Mouse (Mus musculus) liver, postnatal 0 days (tissue): ENCODE results near the gene Tapbp. TPM values are rescaled to one million over a fixed set of nuclear protein-coding genes. Genes with fewer than 3 reads are reported as not detected.
A peak's percentile ranks its signal among the peaks of the same experiment; 100 is the strongest.
"Not testable (repeated sequence)": the region's sequence is repeated elsewhere in the genome, so short reads cannot be mapped to it uniquely, and the experiment has no call there.

Experiments
- ATAC-seq: fragments of 200-750 bp; cut with Nextera tagmentation; 2 replicates; pipeline ENCODE4 v1.8.0; 2017; ENCODE audit warnings: mild to moderate bottlenecking, moderate library complexity
- DNase-seq: peaks from one replicate; pipeline ENCODE4 v3.0.0-alpha.2; 2016
- H3K27ac ChIP-seq: fragments of 300-500 bp; sonication (generic); 2 replicates; pipeline ENCODE4 v1.5.1; 2014; ENCODE audit warnings: antibody characterized with exemption, moderate library complexity, mild to moderate bottlenecking, low read depth
- H3K27me3 ChIP-seq: fragments of 300-500 bp; sonication (generic); 2 replicates; pipeline ENCODE4 v1.6.1; 2014; ENCODE audit warnings: low read length, control low read depth, mixed read lengths; ENCODE audit not compliant: insufficient read depth
- H3K36me3 ChIP-seq: fragments of 300-500 bp; sonication (generic); replicated peaks from 2 replicates; pipeline ENCODE4 v1.6.1; 2014; ENCODE audit warnings: mild to moderate bottlenecking, control low read depth, low read length, moderate library complexity, mixed read lengths; ENCODE audit not compliant: insufficient read depth
- H3K4me1 ChIP-seq: fragments of 300-500 bp; sonication (generic); 2 replicates; pipeline ENCODE4 v1.6.1; 2014; ENCODE audit warnings: antibody characterized with exemption, mild to moderate bottlenecking, control low read depth; ENCODE audit not compliant: insufficient read depth
- H3K4me2 ChIP-seq: fragments of 300-500 bp; sonication (generic); 2 replicates; pipeline ENCODE4 v1.6.1; 2014; ENCODE audit warnings: low read depth, mild to moderate bottlenecking, low read length, moderate library complexity, mixed read lengths
- H3K4me3 ChIP-seq: fragments of 300-500 bp; sonication (generic); 2 replicates; pipeline ENCODE4 v1.5.1; 2014; ENCODE audit warnings: low read depth, low read length
- H3K9ac ChIP-seq: fragments of 300-500 bp; sonication (generic); replicated peaks from 2 replicates; pipeline ENCODE4 v1.6.1; 2014; ENCODE audit warnings: mild to moderate bottlenecking, moderate library complexity
- H3K9me3 ChIP-seq: fragments of 300-500 bp; sonication (generic); 2 replicates; pipeline ENCODE4 v1.6.1; 2016; ENCODE audit warnings: mild to moderate bottlenecking, control low read depth, low read length, mixed read lengths
- CTCF ChIP-seq: sonication (generic); IDR thresholded peaks from 2 replicates; pipeline ENCODE4 v1.5.1; 2016; ENCODE audit warnings: antibody characterized with exemption, low read depth
- EP300 ChIP-seq: IDR thresholded peaks from 2 replicates; pipeline ENCODE4 v1.6.1; 2016; ENCODE audit warnings: antibody characterized with exemption, low read depth, mild to moderate bottlenecking
- WGBS: fragments of 180-500 bp; shearing (Covaris S2); extraction: QIAGEN DNeasy Blood & Tissue Kit; methylation state at CpG from one replicate; pipeline ENCODE4 v1.1.7; 2014; ENCODE audit not compliant: insufficient replicate concordance; 5-methylcytosine and 5-hydroxymethylcytosine counted together
- polyA plus RNA-seq: library from polyadenylated mRNA; unstranded; fragments of >200 nt; fragmentation: Nextera tagmentation; extraction: Ambion mirVana; gene quantifications from 2 replicates; pipeline ENCODE4 v1.2.1, GENCODE M21; 2015

The Tapbp gene
- polyA plus RNA-seq, 1 experiment from 2014 or later, result 47.0 TPM

GRCm38 (mm10) chr17:33890533-33891059 lies 25.1 kb upstream of the Tapbp start, which contains the start of gene Kifc1:
TSS of gene Kifc1 (minus strand) at chr17:33890661.
- Histone ChIP-seq H3K4me1 (peaks cover 10% of the 10 kb centered on the region), H3K4me2 (peak within 1 kb of the TSS; percentile 70), H3K9me3 (no peaks in the 10 kb centered on the region), H3K4me3 (peak within 1 kb of the TSS; percentile 79), H3K27ac (peak within 1 kb of the TSS; percentile 61), H3K27me3 (no peaks in the 10 kb centered on the region), H3K36me3 (peaks cover 8% of the 10 kb centered on the region; the same call in 1 of the 2 replicates), H3K9ac (peak within 1 kb of the TSS; percentile 81)
- peak; percentile 99 for DNase-seq
- TF ChIP-seq EP300 (no peak; the same call in 1 of the 2 replicates), CTCF (peak; percentile 100)
- WGBS, result under 1% methylated on average over 45 of the region's 49 CpGs
- peak; percentile 99 for ATAC-seq

- WGBS, result 48% methylated on average over 2 of the region's 2 CpGs
- DNase-seq (no peak), ATAC-seq (no peak)
Measured at GRCm38 (mm10) chr17:33891357-33891756, 24.3 kb upstream of the Tapbp start.

GRCm38 (mm10) chr17:33891892-33892291 lies 23.8 kb upstream of the Tapbp start:
- TF ChIP-seq CTCF, result peak; percentile 35
- H3K36me3 ChIP-seq, result not testable (repeated sequence)

More at GRCm38 (mm10) chr17:33891357-33891756, 24.3 kb upstream of the Tapbp start:
- TF ChIP-seq CTCF (no peak), EP300 (no peak)
- no peak overlapping the region for H3K9ac ChIP-seq
- no peak overlapping the region for H3K4me3 ChIP-seq
- H3K27me3 ChIP-seq, result no peaks in the 10 kb centered on the region
- peaks cover under 1% of the 10 kb centered on the region; the same call in 1 of the 2 replicates for H3K36me3 ChIP-seq
- H3K9me3 ChIP-seq, result no peaks in the 10 kb centered on the region
- no peak overlapping the region for H3K27ac ChIP-seq
- H3K4me2 ChIP-seq, result no peak overlapping the region
- H3K4me1 ChIP-seq, result peaks cover 10% of the 10 kb centered on the region

GRCm38 (mm10) chr17:33892429-33892828 lies 23.3 kb upstream of the Tapbp start:
- DNase-seq (no peak), ATAC-seq (no peak)
- TF ChIP-seq CTCF, result no peak
- TF ChIP-seq EP300, result no peak
- 47% methylated on average over 7 of the region's 7 CpGs for WGBS
- Histone ChIP-seq H3K4me2 (no peak overlapping the region), H3K9me3 (no peaks in the 10 kb centered on the region), H3K9ac (no peak overlapping the region), H3K27me3 (no peaks in the 10 kb centered on the region), H3K4me3 (no peak overlapping the region), H3K4me1 (peaks cover 10% of the 10 kb centered on the region), H3K36me3 (no peaks in the 10 kb centered on the region), H3K27ac (no peak overlapping the region)

More at GRCm38 (mm10) chr17:33891892-33892291, 23.8 kb upstream of the Tapbp start:
- H3K4me2 ChIP-seq, H3K27me3 ChIP-seq, H3K4me3 ChIP-seq, H3K27ac ChIP-seq, H3K9me3 ChIP-seq, DNase-seq, H3K9ac ChIP-seq, ATAC-seq: not testable (repeated sequence)
- H3K4me1 ChIP-seq, result peaks cover 10% of the 10 kb centered on the region
- 72% methylated on average over 6 of the region's 6 CpGs for WGBS

- H3K27me3 ChIP-seq, H3K27ac ChIP-seq, H3K36me3 ChIP-seq, H3K4me1 ChIP-seq, DNase-seq, H3K4me2 ChIP-seq, ATAC-seq, H3K4me3 ChIP-seq, H3K9me3 ChIP-seq, H3K9ac ChIP-seq: not testable (repeated sequence)
- 74% methylated on average over 4 of the region's 4 CpGs for WGBS
Measured at GRCm38 (mm10) chr17:33893011-33893410, 22.7 kb upstream of the Tapbp start.

- peak; percentile 77 for DNase-seq
- Histone ChIP-seq H3K9ac (no peak overlapping the region), H3K4me3 (no peak overlapping the region), H3K4me1 (peaks cover 21% of the 10 kb centered on the region), H3K27me3 (no peaks in the 10 kb centered on the region), H3K4me2 (no peak overlapping the region), H3K36me3 (no peaks in the 10 kb centered on the region), H3K27ac (no peak overlapping the region), H3K9me3 (no peaks in the 10 kb centered on the region)
- WGBS, result 23% methylated on average over 6 of the region's 6 CpGs
- peak; percentile 63 for ATAC-seq
- TF ChIP-seq EP300, result no peak
- TF ChIP-seq CTCF, result peak; percentile 85
Measured at GRCm38 (mm10) chr17:33897114-33897794, 18.4 kb upstream of the Tapbp start.

- not testable (repeated sequence) for DNase-seq, H3K36me3 ChIP-seq, H3K4me3 ChIP-seq, H3K9me3 ChIP-seq, H3K4me2 ChIP-seq, ATAC-seq, H3K27me3 ChIP-seq
- 78% methylated on average over 4 of the region's 4 CpGs for WGBS
- 0 out of 2 replicates have a peak overlapping the region, but pooled peaks have one; percentile 39 for H3K27ac ChIP-seq
- H3K4me1 ChIP-seq, result peaks cover 24% of the 10 kb centered on the region
- H3K9ac ChIP-seq, result 0 out of 2 replicates have a peak overlapping the region, but pooled peaks have one; percentile 13
Measured at GRCm38 (mm10) chr17:33898193-33898592, 17.5 kb upstream of the Tapbp start.
